Mouse (Mus musculus) mouse embryonic stem cell (cell line): Measurements from ENCODE around the gene Wbp11.
"Not testable (repeated sequence)": the region's sequence is repeated elsewhere in the genome, so short reads cannot be mapped to it uniquely, and the experiment has no call there.

Experiments
- in situ Hi-C, 2 experiments: fragments of 300-500 bp; cut with MboI; formaldehyde crosslinking; loops; 1 replicate in 1 of 2; 3 replicates in 1 of 2; pipeline ENCODE4 v1.14.3; 2019 to 2020; ENCODE audit warnings: low sequenced_read_pairs in 2 of 2, low pct_unique_long_range_greater_than_20kb in 1 of 2, mixed read lengths in 1 of 2; ENCODE audit not compliant: unreplicated experiment in 1 of 2

Gene Wbp11

DNA sequence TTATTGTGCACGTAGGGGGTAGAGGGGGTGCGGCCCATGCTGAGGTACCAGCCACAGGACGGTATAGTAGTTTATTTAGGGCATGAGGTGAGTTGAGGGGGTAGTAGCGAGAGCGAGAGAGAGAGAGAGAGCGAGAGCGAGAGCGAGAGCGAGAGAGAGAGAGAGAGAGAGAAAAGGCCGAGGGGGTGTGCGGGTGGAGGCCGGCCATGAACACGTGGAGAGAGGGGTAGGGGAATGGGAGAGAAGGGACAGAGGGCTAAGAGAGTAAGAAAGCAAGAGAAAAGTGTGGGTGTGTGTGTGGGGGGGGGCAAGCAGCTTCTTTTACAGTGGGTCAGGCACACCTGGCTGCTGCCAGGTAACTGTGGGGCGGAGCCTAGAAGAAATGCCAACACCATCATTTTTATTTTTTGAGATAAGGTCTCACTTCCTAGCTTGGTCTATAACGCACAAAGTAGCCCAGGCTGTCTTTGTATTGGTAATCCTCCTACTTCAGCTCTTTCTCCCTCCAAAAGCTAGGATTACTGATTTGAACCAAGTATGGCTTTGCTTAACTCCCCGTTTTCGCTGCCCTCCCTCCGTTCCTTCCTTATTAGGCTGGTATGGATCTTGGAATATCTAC lies 20.5 kb downstream of the Wbp11 start:
- in situ Hi-C loops: no loop called here

DNA sequence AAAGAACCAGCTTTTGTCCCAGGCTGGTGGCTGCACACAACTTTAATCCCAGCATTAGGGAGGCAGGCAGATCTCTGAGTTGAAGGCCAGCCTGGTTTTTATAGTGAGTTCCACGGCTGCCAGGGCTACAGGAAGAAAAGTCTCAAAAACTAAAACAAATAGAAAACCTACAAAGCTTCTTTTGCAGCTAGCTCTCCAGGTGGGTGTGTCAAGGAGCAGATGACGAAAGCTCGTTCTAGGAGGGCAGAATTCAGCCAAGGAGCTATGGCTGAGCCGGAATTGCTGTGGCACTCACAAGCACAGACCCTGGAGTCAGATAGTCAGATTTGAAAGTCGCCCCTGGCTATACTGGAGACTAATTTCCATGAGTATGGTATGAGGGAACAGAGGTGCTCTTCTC lies 21.2 kb downstream of the Wbp11 start:
- in situ Hi-C loops: no loop called here

- in situ Hi-C loops: no loop called here
These were observed 22.6 kb downstream of the Wbp11 start for GRCm38 (mm10) chr6:136805409-136805775.

DNA sequence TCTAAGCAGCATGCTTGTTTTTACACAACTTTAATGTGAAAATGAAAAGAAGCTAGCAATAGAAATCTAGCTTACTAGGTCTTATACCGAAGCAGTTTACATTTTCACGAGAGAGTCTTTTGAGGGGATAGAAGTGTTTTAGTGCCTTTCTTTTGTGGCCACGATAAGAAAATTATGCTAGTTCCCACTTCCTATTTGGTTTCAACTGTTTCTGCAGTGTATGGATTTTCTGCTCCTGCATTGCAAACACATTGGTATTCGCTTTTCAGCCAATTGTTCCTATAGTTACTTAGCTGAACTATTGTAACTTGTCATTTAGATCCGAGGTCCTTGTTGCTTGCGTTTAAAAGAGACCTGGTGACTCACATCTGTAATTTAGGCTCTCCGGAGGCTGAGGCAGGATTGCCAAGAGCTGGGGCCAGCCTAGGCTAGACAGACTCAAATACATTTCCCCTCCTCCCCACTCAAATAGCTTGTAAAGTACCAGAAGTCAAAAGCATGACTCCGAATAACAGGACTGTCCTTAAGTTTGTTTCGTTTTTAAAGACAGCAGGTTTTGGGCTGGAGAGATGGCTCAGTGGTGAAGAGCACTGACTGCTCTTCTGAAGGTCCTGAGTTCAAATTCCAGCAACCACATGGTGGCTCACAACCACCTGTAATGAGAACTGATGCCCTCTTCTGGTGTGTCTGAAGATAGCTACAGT lies 23.2 kb downstream of the Wbp11 start:
- in situ Hi-C loops: no loop called here

- in situ Hi-C loops: no loop called here
These were observed 24.0 kb downstream of the Wbp11 start, which contains the start of gene Hist4h4 for GRCm38 (mm10) chr6:136803739-136804633. Hist4h4 (minus strand) TSS chr6:136804415.

- in situ Hi-C loops: no loop called here
These were observed 24.8 kb downstream of the Wbp11 start for GRCm38 (mm10) chr6:136803093-136803738.

DNA sequence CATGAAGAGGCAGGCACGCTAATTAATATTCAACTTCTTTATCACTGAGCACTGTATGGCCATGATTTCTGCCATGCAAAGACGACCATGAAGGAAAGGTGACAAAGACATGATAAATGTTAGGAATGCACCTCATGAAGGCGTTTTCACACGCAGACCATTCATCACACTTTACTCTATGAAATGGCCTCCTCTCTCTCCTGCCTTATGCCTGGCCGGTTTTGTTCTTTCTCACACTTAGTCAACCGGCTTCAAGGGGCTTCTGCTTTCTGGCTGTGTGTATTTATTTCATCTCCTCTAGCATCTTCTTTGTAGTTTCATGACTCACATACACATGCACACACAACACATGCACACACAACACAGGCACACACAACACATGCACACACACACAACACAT lies 26.8 kb downstream of the Wbp11 start:
- in situ Hi-C loops: no loop called here

- in situ Hi-C loops: no loop called here
These were observed 27.3 kb downstream of the Wbp11 start for GRCm38 (mm10) chr6:136800710-136801109.

- in situ Hi-C loops: not testable (repeated sequence)
These were observed 29.9 kb downstream of the Wbp11 start for GRCm38 (mm10) chr6:136797874-136798693.

DNA sequence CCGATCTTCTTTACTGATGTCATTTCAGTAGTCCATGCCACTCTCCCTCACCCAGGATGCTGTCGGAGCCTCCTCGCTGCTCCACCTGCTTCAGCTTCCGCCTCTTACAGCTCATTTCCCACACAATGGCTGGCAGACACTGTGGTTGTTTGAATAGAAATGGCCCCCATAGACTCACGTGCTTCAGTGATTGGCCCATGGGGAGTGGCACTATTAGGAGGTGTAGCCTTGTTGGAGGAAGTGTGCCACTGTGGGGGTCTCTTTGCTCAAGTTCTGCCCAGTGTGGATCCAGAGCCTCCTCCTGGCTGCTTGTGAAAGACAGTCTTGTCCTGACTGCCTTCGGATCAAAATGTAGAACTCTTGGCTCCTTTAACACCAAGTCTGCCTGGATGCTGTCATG lies 32.2 kb downstream of the Wbp11 start:
- in situ Hi-C loops: no loop called here

DNA sequence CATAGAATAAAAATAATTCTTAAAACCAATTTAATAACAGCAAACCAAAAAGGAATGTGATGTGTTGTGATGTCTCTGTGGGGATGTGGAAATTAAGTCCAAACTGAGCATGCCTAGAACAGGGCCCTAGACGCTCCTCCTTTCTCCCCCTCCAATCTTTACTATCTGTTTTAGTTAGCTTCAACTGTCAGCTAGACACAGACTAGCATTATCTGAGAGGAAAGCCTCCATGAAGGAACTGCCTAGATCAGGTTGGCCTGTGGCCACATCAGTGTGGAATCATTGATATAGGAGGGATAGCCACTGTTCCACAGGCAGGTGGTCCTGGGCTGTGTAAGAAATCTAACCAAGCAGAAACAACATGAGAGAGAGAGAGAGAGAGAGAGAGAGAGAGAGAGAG lies 32.9 kb downstream of the Wbp11 start:
- in situ Hi-C loops: no loop called here

DNA sequence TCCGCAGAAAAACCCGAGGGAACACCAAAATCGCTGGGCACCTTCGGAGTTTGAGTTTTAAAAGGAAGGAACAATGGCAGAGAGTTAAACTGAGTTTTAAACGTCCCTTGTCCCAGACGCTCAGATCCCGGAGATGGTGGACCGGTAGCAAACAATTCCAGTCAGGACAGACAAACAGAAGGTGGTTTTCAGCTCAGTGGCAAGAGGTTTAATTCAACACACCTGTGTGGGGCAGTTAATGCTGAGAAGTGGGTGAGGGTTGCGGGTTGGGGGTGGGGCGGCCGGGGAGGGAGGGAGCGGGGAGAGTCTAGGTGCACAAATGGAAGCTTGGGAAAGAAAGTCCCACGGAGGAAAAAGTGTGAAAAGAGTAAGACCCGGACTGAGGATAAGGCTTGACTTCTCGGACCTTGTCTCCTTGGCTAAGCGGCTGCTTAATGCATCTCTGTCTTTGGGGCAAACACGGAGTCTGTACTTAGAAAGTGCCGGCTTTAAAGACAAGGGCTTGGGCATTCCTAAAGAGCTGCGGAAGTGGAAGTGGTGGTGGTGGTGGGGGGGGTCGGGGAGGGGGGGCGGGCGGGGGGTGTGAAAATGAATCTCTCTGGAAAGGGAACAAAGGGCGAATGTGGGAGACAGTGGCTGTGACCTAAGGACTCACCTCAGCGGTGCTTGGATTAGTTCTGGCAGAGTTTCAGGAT lies 34.1 kb downstream of the Wbp11 start:
- in situ Hi-C loops: no loop called here

DNA sequence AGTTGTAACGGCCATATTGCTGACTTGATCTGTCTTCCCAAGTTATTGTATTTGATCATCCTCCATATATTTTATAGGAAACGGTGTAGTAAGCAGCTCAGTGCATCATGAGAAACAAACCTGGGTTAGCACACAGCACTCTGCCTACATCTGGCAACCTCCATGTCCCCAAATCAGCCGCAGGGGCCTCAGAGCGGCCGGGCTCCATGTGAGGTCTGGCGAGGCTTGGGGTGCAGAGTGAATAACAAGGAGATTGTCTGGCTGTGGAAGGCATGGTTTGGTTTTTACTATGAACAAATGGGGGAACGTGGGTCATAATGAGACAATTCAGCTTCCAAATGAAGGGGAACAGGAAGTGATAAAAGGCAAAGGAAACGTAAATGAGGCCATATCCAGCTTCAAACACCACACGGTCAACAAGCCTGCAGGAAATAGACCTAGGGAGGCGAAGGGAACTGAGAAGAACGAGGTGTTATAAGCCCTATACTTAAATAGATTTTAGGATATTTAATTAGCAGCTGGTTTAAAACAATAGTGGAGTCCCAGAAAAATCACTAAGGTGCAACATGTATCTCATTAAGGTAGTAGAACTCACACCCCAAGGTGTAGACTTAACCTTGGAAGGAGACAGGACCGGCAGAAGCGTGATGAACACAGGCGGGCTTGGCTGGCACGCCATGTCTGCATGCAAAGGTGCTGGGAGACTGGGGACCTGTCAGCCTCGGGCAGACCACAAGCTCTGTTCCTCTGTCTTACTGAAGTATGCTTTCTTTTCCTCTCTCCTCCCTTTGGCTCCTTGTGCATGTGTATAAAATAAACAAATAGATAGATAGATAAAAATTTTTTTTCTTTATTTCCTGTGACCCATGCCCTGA lies 34.9 kb downstream of the Wbp11 start:
- in situ Hi-C loops: no loop called here

DNA sequence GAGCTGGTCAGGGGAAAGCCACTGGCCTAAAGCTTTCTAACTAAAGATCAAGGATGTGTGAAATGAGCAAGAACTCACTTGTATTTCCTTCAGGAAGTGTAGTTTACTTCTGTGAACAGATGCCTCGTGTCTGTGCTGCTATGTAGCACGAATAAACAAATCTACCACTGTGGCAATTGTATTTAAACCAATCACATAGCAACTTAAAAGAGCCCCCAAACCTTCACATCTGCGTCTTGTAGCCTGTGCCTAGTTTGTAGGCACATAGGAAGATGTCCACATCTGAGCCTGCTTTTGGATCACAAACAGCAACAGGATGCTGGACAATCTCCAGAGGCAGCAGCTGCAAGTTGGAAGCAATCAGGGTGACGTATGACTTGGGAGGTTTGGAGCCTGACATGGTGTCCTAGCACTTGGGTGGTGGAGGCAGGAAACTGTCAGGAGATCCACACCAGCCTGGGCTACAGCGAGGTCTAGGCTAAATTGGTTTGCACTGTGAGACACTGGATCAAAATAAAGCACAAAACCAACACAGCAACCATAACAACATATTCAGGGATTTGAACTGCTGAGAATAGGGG lies 38.6 kb downstream of the Wbp11 start:
- in situ Hi-C loops: no loop called here

GRCm38 (mm10) chr6:136782761-136783160 lies 45.3 kb downstream of the Wbp11 start:
- in situ Hi-C loops: no loop called here

DNA sequence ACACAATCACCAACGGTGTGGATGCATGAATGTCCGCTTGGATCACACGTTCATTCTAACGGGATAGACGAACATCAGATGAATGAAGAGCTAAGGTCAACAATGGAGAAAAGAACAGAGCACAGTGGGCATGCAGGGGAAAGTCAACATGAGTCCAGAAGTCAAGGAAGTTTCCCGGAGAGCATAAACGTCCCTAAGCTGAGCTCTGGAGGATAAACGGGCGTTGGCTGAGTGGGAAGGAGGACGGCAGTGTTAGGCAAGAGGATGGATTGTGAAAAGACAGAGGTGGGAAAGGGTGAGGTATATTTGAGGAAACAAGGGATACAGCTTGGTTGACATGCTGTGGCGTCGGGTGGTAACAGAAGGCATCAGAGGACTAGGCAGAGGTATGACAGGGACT lies 45.9 kb downstream of the Wbp11 start:
- in situ Hi-C loops: no loop called here
